Mouse (Mus musculus): ENCODE results near the gene Sav1. TPM values are rescaled to one million over a fixed set of nuclear protein-coding genes. Genes with fewer than 3 reads are reported as not detected.

Sav1 gene
- polyA plus RNA-seq (2015; fragmentation: Nextera tagmentation; extraction: Ambion mirVana): 1.2 and 2.1 TPM in 2 replicates

DNA sequence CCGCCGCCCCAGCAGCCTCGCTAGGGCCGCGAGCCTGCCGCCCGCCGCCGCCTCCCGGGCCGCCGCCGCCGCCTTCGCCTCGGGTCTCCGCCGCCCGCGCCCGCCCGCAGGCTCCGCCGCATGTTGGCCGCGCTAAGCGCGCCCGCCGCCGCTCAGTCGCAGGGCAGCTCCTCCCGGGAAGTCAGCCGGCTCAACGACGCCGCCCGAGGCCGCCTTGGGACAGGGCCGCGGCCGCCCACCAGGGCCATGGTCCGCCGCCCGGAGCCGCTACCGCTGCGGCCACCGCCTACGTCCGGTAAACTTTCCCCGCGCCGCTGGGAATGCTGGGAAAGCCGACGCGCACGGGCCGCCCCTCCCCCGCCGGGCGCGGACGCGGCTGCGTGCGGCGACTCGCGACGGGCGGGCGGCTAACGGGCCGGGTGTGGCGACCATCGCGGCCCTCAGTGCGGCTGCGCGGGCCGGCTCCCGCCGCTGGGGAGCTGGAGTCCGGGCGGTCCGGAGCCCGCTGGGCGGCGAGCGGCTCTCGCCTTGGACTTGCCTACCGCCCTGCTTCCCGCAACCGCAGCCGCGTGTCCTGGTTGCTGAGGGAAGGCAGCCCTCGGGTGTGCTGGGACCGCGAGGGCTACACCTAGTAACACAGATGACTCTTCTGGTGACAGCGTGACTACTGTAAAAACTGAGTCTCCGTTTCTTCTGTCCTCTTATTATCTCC is at the start of gene Sav1:
Gene Sav1, minus strand, starts transcription at position 217 of the 712 bp plus-strand sequence.
- peak; percentile 94 for ATAC-seq
- H3K4me2 ChIP-seq (ENCODE audit: low read length): peak within 1 kb of the TSS; percentile 78
- peak within 1 kb of the TSS; percentile 81 for H3K4me3 ChIP-seq (ENCODE audit: low read depth, low read length)
- H3K9ac ChIP-seq (ENCODE audit: low read depth, low read length): peak within 1 kb of the TSS; percentile 91
- peak within 1 kb of the TSS; percentile 85 for H3K27ac ChIP-seq (ENCODE audit: low read length)
- peaks cover 4% of the 10 kb centered on the region for H3K36me3 ChIP-seq (ENCODE audit: control insufficient read depth, insufficient read depth, low read length)
- peaks cover 17% of the 10 kb centered on the region for H3K4me1 ChIP-seq (ENCODE audit: control insufficient read depth, insufficient read depth, low read length)
- H3K9me3 ChIP-seq (replicated peaks; ENCODE audit: control insufficient read depth, low read length, poor library complexity, severe bottlenecking): no peaks in the 10 kb centered on the region
- no peaks in the 10 kb centered on the region for H3K27me3 ChIP-seq (ENCODE audit: control insufficient read depth, insufficient read depth, low read depth, low read length)
- WGBS: under 1% methylated on average over 57 of the region's 102 CpGs

DNA sequence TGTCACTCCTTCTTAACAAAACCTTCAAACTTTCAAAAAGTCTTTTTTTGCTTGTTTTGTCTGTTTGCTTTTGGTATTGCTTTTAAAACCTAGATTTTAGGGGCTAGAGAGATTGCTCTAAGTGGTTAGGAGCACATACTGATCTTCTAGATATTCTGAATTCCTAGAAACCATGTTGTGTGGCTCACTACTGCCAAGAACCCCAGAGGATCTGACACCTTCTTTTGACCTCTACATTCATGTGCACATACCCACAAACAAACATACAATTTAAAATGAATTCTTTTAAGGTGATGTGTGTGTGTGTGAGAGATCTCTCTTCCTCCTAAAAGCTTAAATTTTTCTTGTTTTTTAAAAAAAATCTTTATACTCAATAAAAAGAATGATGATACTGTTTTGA is 39.4 kb upstream of the Sav1 start:
- Histone ChIP-seq H3K36me3 (ENCODE audit: control insufficient read depth, insufficient read depth, low read length) (peaks cover 29% of the 10 kb centered on the region), H3K9me3 (replicated peaks; ENCODE audit: control insufficient read depth, low read length, poor library complexity, severe bottlenecking) (no peaks in the 10 kb centered on the region), H3K4me1 (ENCODE audit: control insufficient read depth, insufficient read depth, low read length) (no peaks in the 10 kb centered on the region), H3K4me3 (ENCODE audit: low read depth, low read length) (no peak overlapping the region), H3K9ac (ENCODE audit: low read depth, low read length) (no peak overlapping the region), H3K27me3 (ENCODE audit: control insufficient read depth, insufficient read depth, low read depth, low read length) (no peaks in the 10 kb centered on the region), H3K4me2 (ENCODE audit: low read length) (no peak overlapping the region), H3K27ac (ENCODE audit: low read length) (no peak overlapping the region)
- no peak for ATAC-seq

DNA sequence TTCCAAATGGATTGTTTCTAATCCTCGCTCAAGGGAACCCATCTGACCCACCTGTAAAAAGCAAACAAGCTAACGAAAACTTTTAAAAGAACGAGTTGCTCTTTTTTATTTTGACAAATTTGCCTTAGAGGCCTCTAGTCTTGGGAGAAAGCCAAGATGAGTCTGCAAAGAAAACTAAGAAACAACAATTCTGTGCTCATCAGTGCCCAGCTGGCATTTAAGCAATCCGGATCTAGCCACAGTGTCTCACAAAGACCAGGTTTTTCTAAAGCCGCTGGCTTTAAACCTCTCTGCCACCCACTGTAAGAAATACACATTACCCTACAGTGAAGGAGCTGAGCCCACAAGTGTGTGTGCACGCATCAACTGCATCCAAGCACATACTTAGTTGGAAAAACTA is 38.6 kb upstream of the Sav1 start:
- H3K36me3 ChIP-seq (ENCODE audit: control insufficient read depth, insufficient read depth, low read length): peaks cover 25% of the 10 kb centered on the region
- H3K9me3 ChIP-seq (replicated peaks; ENCODE audit: control insufficient read depth, low read length, poor library complexity, severe bottlenecking): no peaks in the 10 kb centered on the region
- no peak overlapping the region for H3K4me3 ChIP-seq (ENCODE audit: low read depth, low read length)
- H3K4me2 ChIP-seq (ENCODE audit: low read length): no peak overlapping the region
- no peak for ATAC-seq
- H3K4me1 ChIP-seq (ENCODE audit: control insufficient read depth, insufficient read depth, low read length): no peaks in the 10 kb centered on the region
- 86% methylated on average over 6 of the region's 6 CpGs for WGBS
- no peak overlapping the region for H3K27ac ChIP-seq (ENCODE audit: low read length)
- H3K9ac ChIP-seq (ENCODE audit: low read depth, low read length): no peak overlapping the region
- no peaks in the 10 kb centered on the region for H3K27me3 ChIP-seq (ENCODE audit: control insufficient read depth, insufficient read depth, low read depth, low read length)

DNA sequence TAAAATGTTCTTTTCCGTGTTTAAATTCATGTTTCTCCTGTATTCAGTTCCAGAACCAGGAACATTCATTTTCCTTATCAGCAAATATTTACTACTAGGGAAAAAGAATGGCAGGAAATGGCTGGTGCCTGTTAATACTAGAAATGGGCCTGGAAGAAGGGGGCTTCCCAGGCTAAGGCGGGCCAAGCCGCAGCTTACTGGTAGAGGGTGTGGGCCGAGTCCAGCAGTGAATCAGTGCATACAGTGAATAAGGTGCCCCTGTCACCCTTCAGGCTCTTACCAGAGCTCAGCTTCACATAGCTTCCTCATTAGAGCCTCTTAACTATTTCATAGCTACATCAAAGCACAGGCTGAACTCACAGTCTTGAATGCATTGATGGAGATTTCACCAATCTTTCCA is 36.8 kb upstream of the Sav1 start:
- Histone ChIP-seq H3K4me1 (ENCODE audit: control insufficient read depth, insufficient read depth, low read length) (no peaks in the 10 kb centered on the region), H3K36me3 (ENCODE audit: control insufficient read depth, insufficient read depth, low read length) (peaks cover 21% of the 10 kb centered on the region), H3K9ac (ENCODE audit: low read depth, low read length) (no peak overlapping the region), H3K4me2 (ENCODE audit: low read length) (no peak overlapping the region), H3K9me3 (replicated peaks; ENCODE audit: control insufficient read depth, low read length, poor library complexity, severe bottlenecking) (no peaks in the 10 kb centered on the region), H3K4me3 (ENCODE audit: low read depth, low read length) (no peak overlapping the region), H3K27me3 (ENCODE audit: control insufficient read depth, insufficient read depth, low read depth, low read length) (no peaks in the 10 kb centered on the region), H3K27ac (ENCODE audit: low read length) (no peak overlapping the region)
- WGBS: 91% methylated on average over 4 of the region's 4 CpGs
- ATAC-seq: no peak

DNA sequence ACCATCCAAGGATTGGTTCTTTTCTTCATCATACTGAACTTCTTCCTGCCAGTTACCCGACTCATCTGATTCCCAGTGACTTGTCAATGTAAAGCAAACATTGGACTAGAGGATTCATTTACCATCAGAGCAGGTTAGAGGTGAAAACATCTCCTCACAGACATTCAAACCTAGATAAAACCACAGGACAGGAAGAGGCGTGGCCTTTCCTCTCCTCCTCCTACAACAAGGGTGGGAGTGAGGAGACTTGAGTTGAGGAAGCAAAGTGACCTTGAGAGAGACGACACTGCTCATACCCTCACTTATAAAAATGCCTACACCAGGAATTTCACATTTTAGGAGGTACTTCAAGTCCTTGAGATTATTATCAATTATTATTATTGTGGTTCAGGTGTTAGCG is 31.4 kb upstream of the Sav1 start:
- peaks cover 19% of the 10 kb centered on the region for H3K36me3 ChIP-seq (ENCODE audit: control insufficient read depth, insufficient read depth, low read length)
- H3K4me3 ChIP-seq (ENCODE audit: low read depth, low read length): no peak overlapping the region
- H3K27me3 ChIP-seq (ENCODE audit: control insufficient read depth, insufficient read depth, low read depth, low read length): no peaks in the 10 kb centered on the region
- H3K27ac ChIP-seq (ENCODE audit: low read length): no peak overlapping the region
- no peak for ATAC-seq
- no peaks in the 10 kb centered on the region for H3K4me1 ChIP-seq (ENCODE audit: control insufficient read depth, insufficient read depth, low read length)
- WGBS: 86% methylated on average over 4 of the region's 4 CpGs
- no peaks in the 10 kb centered on the region for H3K9me3 ChIP-seq (replicated peaks; ENCODE audit: control insufficient read depth, low read length, poor library complexity, severe bottlenecking)
- H3K9ac ChIP-seq (ENCODE audit: low read depth, low read length): no peak overlapping the region
- H3K4me2 ChIP-seq (ENCODE audit: low read length): no peak overlapping the region

DNA sequence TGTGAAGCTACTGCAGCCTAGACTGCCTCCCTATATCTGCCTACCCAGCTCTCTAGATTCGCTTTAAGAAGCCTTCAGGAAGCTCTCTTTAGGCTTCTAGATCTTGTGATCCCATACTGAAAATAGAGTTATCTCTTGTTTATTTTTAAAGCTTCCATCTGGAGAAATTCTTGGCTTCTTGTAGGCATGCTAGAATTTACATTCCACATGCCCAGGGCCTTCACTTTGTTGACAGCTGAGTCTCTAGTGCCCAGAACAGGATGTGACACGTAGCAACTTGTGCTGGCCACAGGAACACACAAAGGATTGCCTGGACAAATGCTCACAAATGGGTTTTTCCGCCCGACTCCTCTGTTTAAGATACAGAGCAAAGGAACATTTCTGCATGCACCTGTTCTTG is 29.1 kb upstream of the Sav1 start:
- Histone ChIP-seq H3K4me3 (ENCODE audit: low read depth, low read length) (no peak overlapping the region), H3K4me1 (ENCODE audit: control insufficient read depth, insufficient read depth, low read length) (no peaks in the 10 kb centered on the region), H3K27ac (ENCODE audit: low read length) (no peak overlapping the region), H3K36me3 (ENCODE audit: control insufficient read depth, insufficient read depth, low read length) (peaks cover 22% of the 10 kb centered on the region), H3K4me2 (ENCODE audit: low read length) (no peak overlapping the region), H3K9me3 (replicated peaks; ENCODE audit: control insufficient read depth, low read length, poor library complexity, severe bottlenecking) (no peaks in the 10 kb centered on the region), H3K27me3 (ENCODE audit: control insufficient read depth, insufficient read depth, low read depth, low read length) (no peaks in the 10 kb centered on the region), H3K9ac (ENCODE audit: low read depth, low read length) (no peak overlapping the region)
- no peak for ATAC-seq
- 83% methylated on average over 4 of the region's 4 CpGs for WGBS

DNA sequence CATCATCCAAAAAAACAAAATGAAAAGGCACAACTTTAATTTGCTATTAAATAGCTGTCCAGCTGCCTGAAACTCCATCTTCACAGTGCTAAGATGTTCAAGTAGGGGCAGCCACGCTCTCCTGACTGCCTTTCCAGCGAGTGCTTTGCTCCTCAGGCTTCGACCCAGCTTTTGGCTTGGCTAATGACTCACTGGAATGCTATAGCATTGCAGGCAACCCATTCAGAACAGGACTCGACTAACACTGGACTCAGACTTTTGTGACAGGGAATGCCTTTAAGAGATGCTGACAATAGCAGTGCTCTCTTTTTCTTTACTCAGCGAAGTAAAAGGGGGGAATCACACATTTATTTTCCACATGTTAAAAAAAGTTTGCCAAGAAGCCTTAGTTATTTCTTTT is 24.9 kb upstream of the Sav1 start:
- no peak overlapping the region for H3K27ac ChIP-seq (ENCODE audit: low read length)
- ATAC-seq: no peak
- no peak overlapping the region for H3K4me2 ChIP-seq (ENCODE audit: low read length)
- H3K4me1 ChIP-seq (ENCODE audit: control insufficient read depth, insufficient read depth, low read length): no peaks in the 10 kb centered on the region
- no peaks in the 10 kb centered on the region for H3K9me3 ChIP-seq (replicated peaks; ENCODE audit: control insufficient read depth, low read length, poor library complexity, severe bottlenecking)
- no peaks in the 10 kb centered on the region for H3K27me3 ChIP-seq (ENCODE audit: control insufficient read depth, insufficient read depth, low read depth, low read length)
- H3K9ac ChIP-seq (ENCODE audit: low read depth, low read length): no peak overlapping the region
- peaks cover 15% of the 10 kb centered on the region for H3K36me3 ChIP-seq (ENCODE audit: control insufficient read depth, insufficient read depth, low read length)
- WGBS: 39% methylated on average over 5 of the region's 5 CpGs
- no peak overlapping the region for H3K4me3 ChIP-seq (ENCODE audit: low read depth, low read length)

DNA sequence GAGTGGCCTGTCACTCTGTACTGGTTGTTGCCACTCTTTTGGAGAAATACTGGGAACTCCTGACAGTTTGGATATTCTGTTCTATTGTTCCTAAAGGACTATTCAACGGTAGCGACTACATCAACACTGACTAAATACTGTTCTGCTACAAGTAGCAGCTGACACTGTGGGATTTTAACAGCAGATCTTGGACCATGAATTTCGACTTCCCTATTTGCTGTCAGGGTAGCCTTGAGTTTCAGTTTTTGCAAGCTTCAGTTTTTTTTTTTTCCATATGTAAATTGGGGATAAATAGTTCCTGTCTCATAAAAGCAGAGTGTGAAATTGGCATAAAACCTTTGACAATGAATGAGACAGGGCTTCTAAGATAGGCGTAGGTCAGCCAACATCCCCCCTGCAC is 23.6 kb upstream of the Sav1 start:
- Histone ChIP-seq H3K27ac (ENCODE audit: low read length) (no peak overlapping the region), H3K9me3 (replicated peaks; ENCODE audit: control insufficient read depth, low read length, poor library complexity, severe bottlenecking) (no peaks in the 10 kb centered on the region), H3K4me1 (ENCODE audit: control insufficient read depth, insufficient read depth, low read length) (no peaks in the 10 kb centered on the region), H3K9ac (ENCODE audit: low read depth, low read length) (no peak overlapping the region), H3K4me3 (ENCODE audit: low read depth, low read length) (no peak overlapping the region), H3K36me3 (ENCODE audit: control insufficient read depth, insufficient read depth, low read length) (peaks cover 12% of the 10 kb centered on the region), H3K27me3 (ENCODE audit: control insufficient read depth, insufficient read depth, low read depth, low read length) (no peaks in the 10 kb centered on the region), H3K4me2 (ENCODE audit: low read length) (no peak overlapping the region)
- 91% methylated on average over 4 of the region's 4 CpGs for WGBS
- ATAC-seq: no peak

DNA sequence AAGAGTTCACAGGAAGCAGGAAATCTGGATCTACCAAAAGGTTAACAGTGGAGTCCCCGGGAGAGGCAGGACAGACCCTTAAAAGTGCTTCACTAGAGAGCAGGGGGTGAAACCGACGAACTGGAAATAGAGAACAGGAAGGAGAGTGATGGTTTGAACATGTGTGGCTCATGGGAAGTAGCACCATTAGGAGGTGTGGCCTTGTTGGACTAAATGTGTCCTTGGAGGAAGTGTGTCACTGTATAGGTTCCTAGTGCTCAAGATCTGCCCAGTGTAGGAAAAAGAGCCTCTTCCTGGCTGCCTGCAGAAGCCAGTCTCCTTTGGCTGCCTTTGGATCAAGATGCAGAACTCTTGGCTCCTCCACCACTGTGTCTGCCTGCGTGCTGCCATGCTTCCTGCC is 18.3 kb upstream of the Sav1 start:
- 89% methylated on average over 4 of the region's 4 CpGs for WGBS
- no peak overlapping the region for H3K4me2 ChIP-seq (ENCODE audit: low read length)
- no peaks in the 10 kb centered on the region for H3K36me3 ChIP-seq (ENCODE audit: control insufficient read depth, insufficient read depth, low read length)
- H3K9ac ChIP-seq (ENCODE audit: low read depth, low read length): no peak overlapping the region
- ATAC-seq: no peak
- H3K4me3 ChIP-seq (ENCODE audit: low read depth, low read length): no peak overlapping the region
- H3K4me1 ChIP-seq (ENCODE audit: control insufficient read depth, insufficient read depth, low read length): no peaks in the 10 kb centered on the region
- H3K27ac ChIP-seq (ENCODE audit: low read length): no peak overlapping the region
- no peaks in the 10 kb centered on the region for H3K9me3 ChIP-seq (replicated peaks; ENCODE audit: control insufficient read depth, low read length, poor library complexity, severe bottlenecking)
- H3K27me3 ChIP-seq (ENCODE audit: control insufficient read depth, insufficient read depth, low read depth, low read length): no peaks in the 10 kb centered on the region
